Mouse (Mus musculus) heart, embryonic 14.5 days (tissue): ENCODE data around the gene Olfr153. TPM values are rescaled to one million over a fixed set of nuclear protein-coding genes. Genes with fewer than 3 reads are reported as not detected.
"Not testable (repeated sequence)": the region's sequence is repeated elsewhere in the genome, so short reads cannot be mapped to it uniquely, and the experiment has no call there.

Experiments
- ATAC-seq: fragments of 200-750 bp; cut with Nextera tagmentation; 2 replicates; pipeline ENCODE4 v1.8.0; 2017; ENCODE audit warnings: low read depth, moderate TSS enrichment; ENCODE audit not compliant: insufficient number of reproducible peaks, insufficient read depth, low FRiP score
- H3K27ac ChIP-seq, 2 experiments: fragments of 200-500 bp in 1 of 2; fragments of 300-500 bp in 1 of 2; sonication (generic) in 1 of 2; replicated peaks in 1 of 2; 2 replicates each; pipeline ENCODE4 v1.5.1; 2012 to 2014; ENCODE audit warnings: low read depth in 2 of 2, low read length in 2 of 2, control low read depth in 1 of 2, mild to moderate bottlenecking in 1 of 2, mixed read lengths in 1 of 2; ENCODE audit not compliant: control insufficient read depth in 1 of 2, insufficient read depth in 1 of 2
- H3K27me3 ChIP-seq: fragments of 300-500 bp; sonication (generic); 2 replicates; pipeline ENCODE4 v1.6.1; 2014; ENCODE audit warnings: mild to moderate bottlenecking, low read length, control low read depth; ENCODE audit not compliant: control insufficient read depth, insufficient read depth
- H3K36me3 ChIP-seq: fragments of 300-500 bp; sonication (generic); 2 replicates; pipeline ENCODE4 v1.6.1; 2014; ENCODE audit warnings: mild to moderate bottlenecking, control low read depth, low read length, mixed read lengths; ENCODE audit not compliant: control insufficient read depth, insufficient read depth
- H3K4me1 ChIP-seq, 2 experiments: fragments of 200-500 bp in 1 of 2; fragments of 300-500 bp in 1 of 2; sonication (generic) in 1 of 2; 2 replicates each; pipeline ENCODE4 v1.6.1; 2012 to 2014; ENCODE audit warnings: low read length in 2 of 2, control low read depth in 1 of 2, mixed read lengths in 1 of 2; ENCODE audit not compliant: control insufficient read depth in 2 of 2, insufficient read depth in 2 of 2
- H3K4me2 ChIP-seq: fragments of 300-500 bp; sonication (generic); 2 replicates; pipeline ENCODE4 v1.6.1; 2014; ENCODE audit warnings: mild to moderate bottlenecking, low read length
- H3K4me3 ChIP-seq, 2 experiments: fragments of 200-500 bp in 1 of 2; fragments of 300-500 bp in 1 of 2; sonication (generic) in 1 of 2; 2 replicates each; pipeline ENCODE4 v1.5.1; 2012 to 2014; ENCODE audit warnings: low read length in 2 of 2, mild to moderate bottlenecking in 2 of 2, control low read depth in 1 of 2, low read depth in 1 of 2, moderate library complexity in 1 of 2; ENCODE audit not compliant: control insufficient read depth in 1 of 2, insufficient read depth in 1 of 2
- H3K9ac ChIP-seq: fragments of 300-500 bp; sonication (generic); 2 replicates; pipeline ENCODE4 v1.6.1; 2014; ENCODE audit warnings: mild to moderate bottlenecking, low read length
- H3K9me3 ChIP-seq: fragments of 300-500 bp; sonication (generic); 2 replicates; pipeline ENCODE4 v1.6.1; 2016; ENCODE audit warnings: low read length, control low read depth; ENCODE audit not compliant: control insufficient read depth
- WGBS: fragments of 180-500 bp; shearing (Covaris S2); extraction: QIAGEN DNeasy Blood & Tissue Kit; methylation state at CpG from one replicate; pipeline ENCODE4 v1.1.7; 2014; 5-methylcytosine and 5-hydroxymethylcytosine counted together
- polyA plus RNA-seq: library from polyadenylated mRNA; unstranded; fragments of >200 nt; fragmentation: Nextera tagmentation; extraction: Ambion mirVana; gene quantifications from 2 replicates; pipeline ENCODE4 v1.2.1, GENCODE M21; 2014

The Olfr153 gene
- polyA plus RNA-seq: not detected in 2 replicates

DNA sequence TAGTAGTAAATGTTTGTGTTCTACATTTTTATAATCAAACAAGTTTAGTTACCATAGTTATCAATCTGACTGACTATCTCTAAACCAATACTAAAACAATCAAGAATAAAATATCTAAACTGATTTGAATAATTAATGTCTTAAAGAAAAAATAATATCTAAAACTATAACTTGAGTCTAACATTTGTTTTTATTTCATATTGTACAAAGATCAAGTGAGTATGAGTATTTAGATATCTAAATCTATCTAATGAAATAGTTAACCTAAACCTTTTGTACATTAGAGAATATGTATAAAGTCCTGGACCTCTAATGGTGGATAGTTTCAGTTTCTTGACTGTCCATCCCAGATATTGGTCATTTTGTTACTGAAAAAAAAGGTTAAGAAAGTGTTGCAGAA is at the start of gene Olfr153:
Olfr153 (plus strand) TSS at position 301 of the 400 bp plus-strand sequence.
- H3K27me3 ChIP-seq: no peaks in the 10 kb centered on the region
- no peaks in the 10 kb centered on the region for H3K4me1 ChIP-seq
- H3K27ac ChIP-seq: no peak within 1 kb of the TSS
- H3K9me3 ChIP-seq: no peaks in the 10 kb centered on the region
- no peak within 1 kb of the TSS for H3K9ac ChIP-seq
- ATAC-seq: no peak
- H3K4me3 ChIP-seq: no peak within 1 kb of the TSS
- H3K36me3 ChIP-seq: no peaks in the 10 kb centered on the region
- H3K4me2 ChIP-seq: no peak within 1 kb of the TSS

DNA sequence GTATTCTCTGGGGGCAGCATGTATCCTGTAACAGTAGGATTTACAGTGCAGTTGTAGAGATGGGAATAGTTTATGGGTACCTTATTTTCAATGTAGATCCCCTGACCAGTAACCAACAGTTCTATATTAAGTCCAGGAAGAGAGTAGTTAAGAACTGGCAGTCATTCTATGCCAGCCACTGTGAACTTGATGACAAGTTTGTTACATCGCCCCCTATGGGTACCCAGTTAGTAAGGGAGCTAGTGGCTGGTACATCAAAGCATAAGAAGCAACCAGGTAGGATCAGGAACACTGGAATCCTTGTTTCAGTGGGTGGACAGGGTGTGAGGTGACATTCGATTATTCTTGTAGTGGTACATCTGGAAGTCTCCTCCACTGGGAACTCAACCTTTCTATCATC is 49.3 kb upstream of the Olfr153 start:
- no peak overlapping the region for H3K4me3 ChIP-seq
- H3K9ac ChIP-seq: no peak overlapping the region
- no peak overlapping the region for H3K27ac ChIP-seq
- 79% methylated on average over 2 of the region's 2 CpGs for WGBS
- no peak for ATAC-seq
- no peaks in the 10 kb centered on the region for H3K36me3 ChIP-seq
- H3K27me3 ChIP-seq: no peaks in the 10 kb centered on the region
- no peak overlapping the region for H3K4me2 ChIP-seq
- H3K9me3 ChIP-seq: no peaks in the 10 kb centered on the region
- H3K4me1 ChIP-seq: no peaks in the 10 kb centered on the region

DNA sequence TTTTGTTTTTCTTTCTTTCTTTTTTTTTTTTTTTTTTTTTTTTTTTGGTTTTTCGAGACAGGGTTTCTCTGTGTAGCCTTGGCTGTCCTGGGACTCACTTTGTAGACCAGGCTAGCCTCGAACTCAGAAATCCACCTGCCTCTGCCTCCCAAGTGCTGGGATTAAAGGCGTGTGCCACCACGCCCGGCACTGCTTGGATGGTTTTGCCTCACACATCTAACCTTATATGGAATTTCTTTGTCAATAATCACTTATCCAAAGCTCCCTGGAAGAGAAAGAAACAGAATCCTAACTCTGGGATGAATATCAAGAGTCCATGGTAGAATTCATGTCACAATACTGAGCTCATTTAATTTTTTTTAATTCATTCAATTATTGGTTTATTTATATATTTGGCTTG is 34.6 kb upstream of the Olfr153 start, which contains the start of gene Pramel7:
Pramel7 (minus strand) TSS at position 101 of the 400 bp plus-strand sequence.
- not testable (repeated sequence) for H3K9ac ChIP-seq, H3K27ac ChIP-seq, H3K27me3 ChIP-seq, H3K4me2 ChIP-seq, H3K4me3 ChIP-seq, ATAC-seq, H3K9me3 ChIP-seq, H3K36me3 ChIP-seq, H3K4me1 ChIP-seq
- WGBS: 90% methylated on average over 3 of the region's 5 CpGs

DNA sequence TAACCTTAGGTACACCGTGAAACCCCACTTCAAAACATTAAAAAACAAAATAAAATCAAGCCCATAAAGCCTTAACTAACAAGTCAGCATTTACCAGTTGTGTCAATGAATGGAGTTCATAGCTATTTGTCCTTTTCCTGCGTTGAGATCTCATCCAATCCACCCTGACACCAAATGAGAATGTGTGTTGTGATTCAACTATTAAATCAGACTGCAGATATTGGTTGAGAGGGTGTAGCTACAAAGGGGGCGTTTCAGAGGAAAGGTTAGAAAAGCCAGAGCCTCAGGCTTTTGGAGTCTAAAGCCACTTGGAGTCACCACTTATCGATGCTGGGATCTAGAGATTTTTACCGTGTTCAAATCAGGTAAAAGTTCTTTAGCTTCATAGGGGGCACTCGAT is 25.3 kb upstream of the Olfr153 start, which contains the start of gene Pramel6:
Pramel6 (plus strand) TSS at position 301 of the 400 bp plus-strand sequence.
- Histone ChIP-seq H3K27ac (no peak within 1 kb of the TSS), H3K4me2 (no peak within 1 kb of the TSS), H3K4me1 (no peaks in the 10 kb centered on the region), H3K4me3 (no peak within 1 kb of the TSS), H3K36me3 (no peaks in the 10 kb centered on the region), H3K9me3 (no peaks in the 10 kb centered on the region), H3K27me3 (no peaks in the 10 kb centered on the region), H3K9ac (no peak within 1 kb of the TSS)
- ATAC-seq: no peak
- WGBS: 82% methylated on average over 6 of the region's 6 CpGs

DNA sequence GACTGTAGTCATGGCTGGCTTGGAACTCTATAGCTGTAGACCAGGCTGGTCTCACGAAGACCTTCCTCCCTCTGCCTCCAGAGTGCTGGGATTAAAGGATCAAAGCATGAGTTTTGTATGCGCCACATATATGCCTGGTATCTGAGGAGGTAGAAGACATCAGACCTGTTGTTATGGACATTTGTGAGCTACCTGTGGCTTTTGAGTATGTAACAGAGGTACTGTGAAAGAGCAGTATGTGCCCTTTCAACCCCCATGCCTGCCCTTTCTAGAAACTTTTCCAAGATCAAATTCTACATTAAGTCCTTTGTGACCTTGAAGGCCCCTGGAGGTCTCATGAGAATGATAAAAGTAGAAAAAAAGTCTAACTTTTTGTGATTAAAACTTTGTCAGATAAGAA is 16.6 kb upstream of the Olfr153 start:
- Histone ChIP-seq H3K9ac (no peak overlapping the region), H3K9me3 (no peaks in the 10 kb centered on the region), H3K36me3 (no peaks in the 10 kb centered on the region), H3K4me1 (no peaks in the 10 kb centered on the region), H3K27ac (no peak overlapping the region), H3K27me3 (no peaks in the 10 kb centered on the region), H3K4me2 (no peak overlapping the region), H3K4me3 (no peak overlapping the region)
- WGBS: 88% methylated on average over 2 of the region's 2 CpGs
- no peak for ATAC-seq

DNA sequence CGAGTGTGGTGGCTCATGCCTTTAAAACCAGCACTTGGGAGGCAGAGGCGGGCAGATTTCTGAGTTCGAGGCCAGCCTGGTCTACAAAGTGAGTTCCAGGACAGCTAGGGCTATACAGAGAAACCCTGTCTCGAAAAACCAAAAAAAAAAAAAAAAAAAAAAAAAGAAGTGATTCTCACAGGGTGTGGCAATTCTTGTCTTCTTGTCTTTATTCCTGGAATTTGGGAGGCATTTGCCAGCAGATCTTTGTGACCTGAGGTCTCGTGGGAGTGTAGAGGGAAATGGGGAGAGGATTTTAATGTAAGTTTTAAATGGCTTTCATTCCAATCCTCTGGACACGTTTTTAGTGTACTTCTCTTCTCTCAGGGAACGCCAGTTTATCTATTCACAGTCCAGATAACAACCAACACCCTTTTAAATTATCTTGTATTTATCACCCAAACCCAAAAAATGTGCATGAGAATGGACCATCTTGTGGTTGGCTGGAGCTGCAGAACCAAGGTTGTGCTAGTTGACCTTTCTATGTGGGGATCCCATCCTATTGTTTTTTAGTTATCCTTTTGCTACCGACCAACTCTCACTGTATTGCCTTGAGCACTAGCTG is 16.0 kb upstream of the Olfr153 start:
- no peaks in the 10 kb centered on the region for H3K27me3 ChIP-seq
- 66% methylated on average over 6 of the region's 8 CpGs for WGBS

DNA sequence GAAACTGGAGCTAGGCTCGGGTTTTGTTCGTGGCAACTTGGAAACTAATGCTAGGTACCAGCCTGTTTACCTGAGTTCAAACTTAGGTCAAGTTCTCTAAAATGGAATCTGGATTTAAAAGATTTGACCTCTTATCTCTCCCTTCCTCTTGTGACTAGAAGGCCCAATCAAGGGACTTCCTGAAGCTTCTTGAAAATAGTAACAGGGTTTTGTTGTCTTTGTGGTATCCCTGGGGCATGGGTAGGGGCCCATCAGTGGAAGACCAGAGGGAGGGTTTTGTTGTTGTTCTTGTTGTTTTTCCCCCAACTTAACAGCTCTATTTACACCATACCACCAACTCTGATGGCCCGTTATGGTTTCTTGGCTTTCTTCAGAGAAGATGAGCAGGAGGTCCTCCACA is 15.0 kb upstream of the Olfr153 start:
- no peak overlapping the region for H3K4me2 ChIP-seq
- no peak overlapping the region for H3K9ac ChIP-seq
- no peak for ATAC-seq
- H3K4me1 ChIP-seq: no peaks in the 10 kb centered on the region
- no peak overlapping the region for H3K4me3 ChIP-seq
- H3K9me3 ChIP-seq: no peaks in the 10 kb centered on the region
- H3K27me3 ChIP-seq: no peaks in the 10 kb centered on the region
- 86% methylated on average over 3 of the region's 3 CpGs for WGBS
- H3K36me3 ChIP-seq: no peaks in the 10 kb centered on the region
- H3K27ac ChIP-seq: no peak overlapping the region

More for the DNA sequence above, 16.0 kb upstream of the Olfr153 start:
- Histone ChIP-seq H3K4me3 (no peak overlapping the region), H3K4me1 (no peaks in the 10 kb centered on the region), H3K9me3 (no peaks in the 10 kb centered on the region), H3K27ac (no peak overlapping the region), H3K4me2 (no peak overlapping the region), H3K9ac (no peak overlapping the region), H3K36me3 (no peaks in the 10 kb centered on the region)
- no peak for ATAC-seq

DNA sequence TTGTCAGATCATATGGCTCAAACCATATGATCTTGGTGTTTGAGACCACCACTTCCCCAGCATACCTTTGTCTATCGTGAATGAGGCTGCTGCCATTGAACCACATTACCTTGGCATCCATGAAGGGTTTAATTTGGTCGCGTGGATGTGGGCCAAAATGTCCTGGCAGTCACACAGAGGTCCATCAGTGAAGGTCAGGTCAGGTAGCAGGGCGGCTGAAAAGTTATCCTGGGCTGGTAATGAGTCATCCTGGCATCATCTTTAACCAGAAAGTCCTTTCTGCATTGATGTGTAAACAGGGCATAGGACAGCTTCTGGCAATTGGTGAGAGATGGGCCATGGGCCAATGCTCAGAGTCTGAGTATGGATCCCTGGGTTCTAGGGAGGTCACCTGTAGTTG is 10.9 kb upstream of the Olfr153 start:
- no peak overlapping the region for H3K9ac ChIP-seq
- ATAC-seq: no peak
- no peaks in the 10 kb centered on the region for H3K4me1 ChIP-seq
- H3K36me3 ChIP-seq: no peaks in the 10 kb centered on the region
- H3K9me3 ChIP-seq: no peaks in the 10 kb centered on the region
- H3K4me2 ChIP-seq: no peak overlapping the region
- H3K27ac ChIP-seq: no peak overlapping the region
- no peak overlapping the region for H3K4me3 ChIP-seq
- no peaks in the 10 kb centered on the region for H3K27me3 ChIP-seq
- 84% methylated on average over 4 of the region's 4 CpGs for WGBS
